24 mouse cellular contexts compared by ENCODE assay signal in genomic region chr2:44998710-44999109, GRCm38 (mm10).
A peak's percentile ranks its signal among the peaks of the same experiment; 100 is the strongest.
DNase-seq lines count a peak whose midpoint lies in the region; ATAC-seq and TF ChIP-seq lines count a peak whose summit lies in the region.
"Had no signal": no experiment of that assay in that cellular context is flagged by ENCODE, and none has a peak within 500 bp of the region (broad histone marks: within the 10 kb centered on the region; RNA-seq: fewer than 3 reads in every experiment).

No protein-coding gene starts in this region.

- H3K4me3 ChIP-seq in heart, embryonic 12.5 days, result no peak overlapping the region
- no peak overlapping the region for H3K4me3 ChIP-seq in left cerebral cortex, adult 2 months
- H3K4me3 ChIP-seq in lung, postnatal 0 days (ENCODE audit: low read depth, low read length), result no peak overlapping the region
- H3K4me3 ChIP-seq: embryonic facial prominence, embryonic 10.5 days; embryonic facial prominence, embryonic 12.5 days; forebrain, embryonic 13.5 days; forebrain, embryonic 15.5 days had no signal

- WGBS in heart, embryonic 12.5 days, result 92% methylated on average over 5 of the region's 5 CpGs
- WGBS in lung, postnatal 0 days, result 57% methylated on average over 5 of the region's 5 CpGs

- no peak overlapping the region for H3K27ac ChIP-seq in heart, embryonic 12.5 days (ENCODE audit: poor library complexity, severe bottlenecking)
- H3K27ac ChIP-seq in left cerebral cortex, adult 2 months, result peak overlapping the region; percentile 72
- H3K27ac ChIP-seq in lung, postnatal 0 days (ENCODE audit: low read length), result no peak overlapping the region
- H3K27ac ChIP-seq: embryonic facial prominence, embryonic 10.5 days; embryonic facial prominence, embryonic 12.5 days; forebrain, embryonic 13.5 days; forebrain, embryonic 15.5 days had no signal

- peak; percentile 66 for DNase-seq in heart, adult 11 months
- DNase-seq in left cerebral cortex, adult 2 months (ENCODE audit: extremely low spot score in 1 of 2, low spot score in 2 of 2), result peak in 1 of 2 experiments; percentile 9
- no peak for DNase-seq in left cerebral cortex, adult 18-20 months (ENCODE audit: low spot score in 2 of 2)
- peak; percentile 73 for DNase-seq in lung, postnatal 0 days (ENCODE audit: low spot score)
- no peak for DNase-seq in lung, postnatal 14 days
- DNase-seq: adrenal gland, adult 8-10 months; adrenal gland, postnatal 14 days; adrenal gland, postnatal 36 days; B cell, adult 2 months; cerebellum, adult 11-12 months; cerebellum, adult 2 months; cerebellum, adult 9-10 months; cerebellum, postnatal 10 days; cerebellum, postnatal 25 days had no signal

- H3K27me3 ChIP-seq in heart, embryonic 12.5 days (replicated peaks), result no peaks in the 10 kb centered on the region
- H3K27me3 ChIP-seq in lung, postnatal 0 days (replicated peaks; ENCODE audit: insufficient read depth, low read length), result no peaks in the 10 kb centered on the region
- H3K27me3 ChIP-seq: CH12.LX; embryonic facial prominence, embryonic 12.5 days; forebrain, embryonic 13.5 days; forebrain, embryonic 15.5 days; Patski had no signal

- no peak for ATAC-seq in heart, embryonic 12.5 days (ENCODE audit: insufficient number of reproducible peaks, low FRiP score)
- ATAC-seq in lung, postnatal 0 days, result peak; percentile 67
- ATAC-seq: activated CD4-positive, CD25-positive, alpha-beta regulatory T cell, adult 4 months; CD4-positive, CD25-positive, alpha-beta regulatory T cell, adult 4 months; forebrain, embryonic 13.5 days; forebrain, embryonic 15.5 days; Patski had no signal

- no peaks in the 10 kb centered on the region for H3K9me3 ChIP-seq in heart, embryonic 12.5 days (replicated peaks)
- no peaks in the 10 kb centered on the region for H3K9me3 ChIP-seq in lung, postnatal 0 days (ENCODE audit: low read length)
- H3K9me3 ChIP-seq: embryonic facial prominence, embryonic 10.5 days; embryonic facial prominence, embryonic 12.5 days; forebrain, embryonic 13.5 days; forebrain, embryonic 15.5 days; G1E had no signal

- peaks cover 46% of the 10 kb centered on the region for H3K36me3 ChIP-seq in heart, embryonic 12.5 days
- H3K36me3 ChIP-seq in lung, postnatal 0 days (ENCODE audit: insufficient read depth, low read length), result no peaks in the 10 kb centered on the region

- intact Hi-C loops in left cerebral cortex, adult 2 months (cut with DNase I), result loop anchor here (5.0 to 10.0 kb wide), 2 partner anchors 71 to 444 kb away; partner anchors contain the start of gene Gtdc1

- no peak overlapping the region for H3K4me2 ChIP-seq in heart, embryonic 12.5 days
- no peak overlapping the region for H3K4me2 ChIP-seq in lung, postnatal 0 days (replicated peaks; ENCODE audit: low read depth, low read length)
- H3K4me2 ChIP-seq: embryonic facial prominence, embryonic 12.5 days; forebrain, embryonic 13.5 days; forebrain, embryonic 15.5 days had no signal

- H3K4me1 ChIP-seq in heart, embryonic 12.5 days (replicated peaks), result 0 out of 2 replicates have a peak, but pooled peaks cover 3% of the 10 kb centered on the region
- 0 out of 2 replicates have a peak, but pooled peaks cover 3% of the 10 kb centered on the region for H3K4me1 ChIP-seq in lung, postnatal 0 days (ENCODE audit: insufficient read depth, low read depth, low read length)
- H3K4me1 ChIP-seq: forebrain, embryonic 13.5 days had no signal

- TF ChIP-seq EP300 in lung, postnatal 0 days (IDR thresholded peaks at IDR 0.05), result peak; percentile 80

- no peak for TF ChIP-seq CTCF in left cerebral cortex, adult 2 months (IDR thresholded peaks at IDR 0.05)
- no peak for TF ChIP-seq CTCF in lung, postnatal 0 days (IDR thresholded peaks at IDR 0.05)

- no peak overlapping the region for H3K9ac ChIP-seq in heart, embryonic 12.5 days
- H3K9ac ChIP-seq in lung, postnatal 0 days (replicated peaks; ENCODE audit: low read depth), result no peak overlapping the region
- H3K9ac ChIP-seq: embryonic facial prominence, embryonic 12.5 days; forebrain, embryonic 13.5 days; forebrain, embryonic 15.5 days had no signal

Comparison
In these comparisons a context has a peak if more than half of its experiments do, and no peak if none do; other contexts are left out.
1. DNase-seq: peak in heart, adult 11 months (single experiment) and lung, postnatal 0 days (single experiment); none in left cerebral cortex, adult 18-20 months (0 of 2) and lung, postnatal 14 days (single experiment).